Mouse (Mus musculus) layer of hippocampus, adult 18-20 months (tissue): ENCODE results near the gene Gm21319. TPM values are rescaled to one million over a fixed set of nuclear protein-coding genes. Genes with fewer than 3 reads are reported as not detected.
"Not testable (repeated sequence)": the region's sequence is repeated elsewhere in the genome, so short reads cannot be mapped to it uniquely, and the experiment has no call there.

Source experiments
- DNase-seq, 2 experiments: peaks; one replicate each; pipeline ENCODE4 v3.0.0; 2022; ENCODE audit warnings: low spot score in 2 of 2
- long read RNA-seq: library from polyadenylated mRNA; stranded (forward); transcript quantifications from one replicate; pipeline ENCODE4 v2.0.0, GENCODE M21; 2021
- total RNA-seq, 2 experiments: library from RNA; stranded (reverse); gene quantifications; 2 replicates each; pipeline ENCODE4 v1.2.3; 2021

The Gm21319 gene
- total RNA-seq, result not detected
- long read RNA-seq, result 0 reads

DNA sequence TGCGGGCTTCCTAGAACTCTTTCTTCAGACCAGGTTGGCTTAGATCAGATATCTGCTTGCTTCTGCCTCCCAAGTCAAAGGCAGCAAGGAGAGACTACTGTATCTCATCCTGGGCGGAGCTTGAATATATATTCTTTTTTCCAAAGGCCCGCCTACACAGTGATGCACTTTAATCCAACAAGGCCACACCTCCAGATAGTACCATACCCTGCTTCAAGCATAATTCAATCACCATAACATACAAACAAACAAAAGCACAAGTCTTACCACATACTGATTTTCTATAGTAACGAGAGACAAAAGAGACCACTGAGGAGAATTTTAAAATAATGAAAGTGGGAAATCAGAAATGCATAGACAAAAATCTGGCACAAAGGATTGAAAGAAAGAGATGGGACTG, at the start of gene Gm21319:
TSS of gene Gm21319 (minus strand) at position 101 of the 400 bp plus-strand sequence.
- not testable (repeated sequence) for DNase-seq

GRCm38 (mm10) chr12:87816277-87816676, 40.7 kb upstream of the Gm21319 start, which contains the start of gene BB287469:
Gene BB287469 (plus strand): TSS chr12:87816577.
- not testable (repeated sequence) for DNase-seq

DNA sequence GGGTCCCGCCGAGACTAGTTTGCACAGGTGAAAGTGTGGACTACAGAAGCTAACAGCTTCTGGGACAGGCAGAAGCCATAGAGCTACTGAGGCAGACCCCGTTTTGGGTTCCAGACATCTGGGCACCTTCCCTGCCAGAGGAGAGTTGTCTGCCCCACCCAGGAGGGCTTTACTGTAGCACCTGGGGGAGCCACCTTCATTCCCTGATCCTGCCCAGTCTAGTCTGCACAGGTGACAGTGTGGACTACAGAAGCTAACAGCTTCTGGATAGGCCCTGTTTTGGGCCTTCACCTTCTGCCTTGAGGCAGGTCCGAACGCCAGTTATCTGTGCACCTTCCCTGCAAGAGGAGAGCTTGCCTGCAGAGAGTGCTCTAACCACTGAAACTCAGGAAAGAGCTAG, 22.4 kb upstream of the Gm21319 start:
- not testable (repeated sequence) for DNase-seq

- DNase-seq, result not testable (repeated sequence)
These were observed 19.7 kb upstream of the Gm21319 start, which contains the start of gene Gm21936 for GRCm38 (mm10) chr12:87795212-87795611. Gene Gm21936 (plus strand): TSS chr12:87795512.

Other genes starting within 250 kb of the Gm21319 start
- gene Oog1, start 173.1 kb downstream of the Gm21319 start, total RNA-seq, result not detected
- not detected for gene Gm4027, start 156.9 kb downstream of the Gm21319 start, total RNA-seq
- not detected for gene Gm16381, start 131.1 kb downstream of the Gm21319 start, total RNA-seq
- gene Gm21936, start 19.8 kb upstream of the Gm21319 start, total RNA-seq, result not detected
- gene BB287469, start 40.8 kb upstream of the Gm21319 start, total RNA-seq, result not detected
- gene Gm2001, start 66.6 kb upstream of the Gm21319 start, total RNA-seq, result not detected
- gene Gm2016, start 98.3 kb upstream of the Gm21319 start, total RNA-seq, result not detected
- gene Gm2022, start 119.6 kb upstream of the Gm21319 start, total RNA-seq, result not detected
- not detected for gene Gm2035, start 144.1 kb upstream of the Gm21319 start, total RNA-seq
- gene Gm2042, start 178.3 kb upstream of the Gm21319 start, total RNA-seq, result not detected
- not detected for gene Gm2075, start 236.1 kb upstream of the Gm21319 start, total RNA-seq
- not detected for gene Gm6803, start 243.0 kb upstream of the Gm21319 start, total RNA-seq